Mouse (Mus musculus) kidney, adult 18-20 months (tissue): Measurements from ENCODE around the gene Mapkapk5.

Experiments
- DNase-seq: peaks from one replicate; pipeline ENCODE4 v3.0.0; 2021

Gene Mapkapk5

GRCm38 (mm10) chr5:121484801-121485200 lies 60.9 kb downstream of the Mapkapk5 start:
- no peak for DNase-seq

DNA sequence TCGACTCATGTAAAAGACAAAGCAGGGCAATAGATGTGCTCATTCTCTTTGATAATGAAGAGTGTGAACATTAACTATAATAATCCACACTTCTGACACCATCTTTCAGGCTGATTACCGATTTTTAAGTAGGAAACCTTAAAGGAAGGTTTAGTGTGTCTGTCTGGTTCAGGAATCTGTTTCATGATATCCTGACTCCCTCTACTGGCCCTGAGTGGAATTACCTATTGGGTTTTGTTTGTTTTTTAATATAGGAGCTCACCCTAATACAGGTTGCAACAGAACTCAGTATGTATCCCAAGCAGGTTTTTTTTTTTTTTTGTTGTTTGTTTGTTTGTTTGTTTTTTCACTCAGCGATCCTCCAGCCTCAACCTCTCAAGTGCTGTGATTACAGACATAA lies 68.0 kb downstream of the Mapkapk5 start:
- no peak for DNase-seq

DNA sequence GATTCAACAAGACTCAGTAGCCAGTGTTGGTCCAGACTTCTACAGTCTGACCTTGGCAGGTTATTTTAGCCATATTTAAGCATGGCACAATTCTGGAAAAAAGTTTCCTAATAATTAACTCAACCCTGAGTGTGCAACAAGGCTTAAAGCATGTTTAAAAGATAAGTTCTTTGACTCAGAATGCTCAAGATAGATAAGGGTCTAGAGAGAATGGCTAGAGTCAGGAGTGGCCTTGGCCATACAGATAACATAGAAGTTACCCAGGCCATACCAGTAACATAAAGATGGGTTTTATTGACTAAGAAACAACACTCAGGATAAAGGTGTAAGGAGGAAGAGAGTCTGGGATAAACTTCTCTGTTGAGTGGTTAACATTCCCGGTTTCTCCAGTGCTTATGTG lies 69.7 kb downstream of the Mapkapk5 start:
- no peak for DNase-seq
